Mouse (Mus musculus) E14TG2a.4 (cell line): ENCODE results near the gene Rexo4.

Experiments
- CTCF ChIP-seq: conservative IDR thresholded peaks from 2 replicates; pipeline ENCODE4 v1.5.1; 2014; ENCODE audit warnings: low read length
- NANOG ChIP-seq: IDR thresholded peaks from 2 replicates; pipeline ENCODE4 v1.6.1; 2014; ENCODE audit warnings: borderline replicate concordance, low read length, mixed read lengths
- POU5F1 ChIP-seq: IDR thresholded peaks from 2 replicates; pipeline ENCODE4 v1.6.1; 2014; ENCODE audit warnings: low read length, borderline replicate concordance

- TF ChIP-seq CTCF (no peak), NANOG (no peak), POU5F1 (no peak)
Observed at GRCm38 (mm10) chr2:26980361-26980760, 16.2 kb upstream of the Rexo4 start.
